Mouse (Mus musculus): Measurements from ENCODE around the gene Fbxw27.
A peak's percentile ranks its signal among the peaks of the same experiment; 100 is the strongest.
"Not testable (repeated sequence)": the region's sequence is repeated elsewhere in the genome, so short reads cannot be mapped to it uniquely, and the experiment has no call there.

Fbxw27 gene

DNA sequence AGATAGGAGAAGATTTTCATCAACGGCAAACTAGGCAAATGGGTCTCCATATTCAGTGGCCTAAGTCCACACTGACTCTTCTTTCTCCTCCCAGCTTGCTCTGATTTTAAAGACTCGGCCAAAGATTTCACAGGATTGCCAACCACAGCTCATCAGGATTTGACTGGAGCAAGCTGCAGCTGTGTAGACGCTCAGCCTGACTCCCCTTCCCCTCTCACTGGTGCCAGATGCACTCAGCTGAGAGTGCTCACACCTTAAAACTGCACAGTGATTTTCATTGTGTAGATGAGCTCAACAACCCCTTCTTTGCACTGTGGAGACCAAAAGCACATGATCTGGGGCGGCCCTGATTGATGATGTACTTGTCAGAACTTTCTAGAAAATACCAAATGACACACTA, at the start of gene Fbxw27:
Gene Fbxw27, minus strand, starts transcription at position 101 of the 400 bp plus-strand sequence.
- DNase-seq, result not testable (repeated sequence)

DNA sequence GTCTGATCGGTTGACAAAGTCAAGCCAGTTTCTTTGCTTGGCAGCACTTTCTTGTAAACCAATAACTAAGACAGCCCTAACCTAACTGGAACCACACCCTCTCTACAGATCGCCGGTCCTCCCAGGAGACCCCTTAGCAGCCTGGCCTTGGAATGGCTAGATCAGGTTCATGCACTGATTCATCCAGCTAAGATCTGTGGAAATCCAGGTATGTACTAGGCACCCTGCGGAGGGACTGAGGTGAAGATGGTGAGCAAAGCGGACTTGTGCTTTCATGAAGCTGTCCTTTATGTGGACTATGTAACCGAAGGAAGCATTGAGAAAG, 42.6 kb upstream of the Fbxw27 start:
- DNase-seq, result no peak

DNA sequence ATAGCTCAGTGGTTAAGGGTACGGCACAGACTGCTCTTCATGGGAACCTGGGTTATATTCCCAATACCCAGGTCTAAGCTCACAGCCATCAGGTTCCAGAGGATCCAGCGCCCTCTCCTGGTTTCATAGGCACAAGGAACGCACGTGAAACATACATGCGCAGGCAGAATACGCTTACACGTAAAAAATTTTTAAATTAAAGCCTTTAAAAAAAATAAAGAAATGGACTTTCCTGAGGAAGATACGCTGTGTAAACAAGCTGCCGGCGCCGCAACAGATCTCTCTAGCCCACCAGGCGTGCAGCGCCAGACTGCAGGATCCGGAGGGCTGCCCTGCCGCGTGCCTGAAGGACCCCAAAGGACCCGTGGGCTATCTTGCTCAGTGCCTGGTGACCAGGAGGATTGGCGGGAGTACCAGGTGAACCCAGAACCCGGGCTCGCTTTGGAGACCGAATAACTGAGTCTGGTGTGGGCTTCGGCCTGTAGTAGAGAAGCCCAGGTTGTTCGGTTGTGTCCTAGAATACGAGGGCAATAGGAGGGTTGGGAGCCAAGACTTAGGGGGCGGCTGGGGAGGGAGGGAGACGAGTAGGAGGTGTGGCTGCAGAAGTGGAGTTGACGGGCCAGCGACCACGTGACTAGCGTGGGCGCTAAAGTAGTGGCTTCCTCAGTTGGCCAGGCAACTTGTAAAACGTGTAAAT, 42.1 kb upstream of the Fbxw27 start, which contains the start of gene Nme6:
Gene Nme6, plus strand, starts transcription at position 359 of the 697 bp plus-strand sequence.
- DNase-seq, result peak; percentile 79

DNA sequence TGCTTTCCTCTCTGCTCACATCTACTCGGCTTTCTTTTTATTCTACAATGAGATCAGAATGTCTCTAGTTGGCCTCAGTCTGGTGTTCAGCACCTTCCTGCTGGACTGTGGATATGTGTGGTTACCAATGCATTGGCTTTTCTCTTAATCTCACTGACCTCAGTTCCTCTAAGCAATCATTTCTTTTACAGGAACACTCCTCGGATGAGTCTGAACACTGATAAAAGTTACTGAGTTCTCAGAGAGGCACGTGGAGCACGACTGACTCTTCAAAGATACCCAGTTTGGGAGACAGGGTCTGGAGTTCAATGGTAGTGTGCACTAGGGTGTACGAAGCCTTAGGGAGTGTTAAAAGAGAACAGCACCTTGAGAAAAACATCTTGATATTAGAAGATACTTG, 35.7 kb upstream of the Fbxw27 start:
- DNase-seq, result no peak

DNA sequence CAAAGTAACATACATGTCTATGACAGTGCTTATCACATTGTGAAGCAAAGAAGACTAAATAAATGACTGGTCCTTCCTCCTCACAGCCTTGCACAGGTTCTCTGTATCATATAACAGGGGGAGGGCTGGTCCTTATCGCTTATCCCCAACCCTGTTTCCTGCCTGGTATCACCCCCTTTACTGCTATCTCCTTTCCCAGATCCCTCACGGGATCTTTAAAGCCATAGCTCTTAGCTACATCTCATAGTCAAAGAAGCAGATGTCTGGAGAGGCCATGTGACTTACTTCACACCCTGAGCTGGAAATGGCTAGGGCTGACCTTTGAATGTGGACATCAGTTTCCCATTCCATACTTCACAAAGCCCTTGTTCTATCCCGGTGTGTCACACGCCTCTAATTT, 35.3 kb upstream of the Fbxw27 start:
- no peak for DNase-seq

DNA sequence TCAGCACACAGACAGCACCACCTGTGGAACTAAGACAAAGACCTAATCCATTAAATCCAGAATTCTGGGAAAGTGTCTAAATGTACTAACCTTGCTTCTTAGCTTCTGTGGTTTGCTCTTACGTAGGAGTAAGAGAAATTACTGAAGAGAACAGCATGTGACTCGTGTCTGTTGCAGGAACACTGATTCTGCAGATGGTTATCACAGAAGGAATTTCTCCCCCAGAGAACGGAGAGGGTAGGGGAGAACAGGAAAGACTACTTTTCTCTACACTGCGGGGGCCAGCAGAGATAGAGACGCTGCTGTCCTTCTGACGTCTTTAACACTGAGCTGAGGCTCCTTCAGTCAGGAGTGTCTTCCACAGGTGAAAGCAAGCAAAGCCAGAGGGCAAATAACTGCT, 25.9 kb upstream of the Fbxw27 start:
- DNase-seq, result peak; percentile 49

DNA sequence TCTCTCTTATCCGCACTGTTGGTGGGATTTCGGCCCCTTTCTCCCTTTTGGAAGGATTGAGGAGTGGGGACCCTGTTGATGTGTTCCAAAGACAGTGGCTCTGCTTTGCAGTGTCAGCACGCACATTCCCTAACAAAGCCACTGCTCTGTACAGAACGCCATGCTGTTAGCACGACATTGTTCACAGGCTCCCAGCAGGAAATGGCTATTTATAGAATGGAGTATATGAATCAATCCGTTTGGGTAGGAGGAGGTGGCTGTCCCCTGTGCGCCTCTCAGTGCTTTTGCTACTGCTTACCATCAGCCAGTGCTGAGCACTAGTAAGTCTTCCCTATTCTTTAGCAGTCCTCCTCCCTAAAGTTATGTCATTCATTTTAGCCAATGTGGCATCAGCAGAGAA, 23.0 kb upstream of the Fbxw27 start:
- DNase-seq, result peak; percentile 5

DNA sequence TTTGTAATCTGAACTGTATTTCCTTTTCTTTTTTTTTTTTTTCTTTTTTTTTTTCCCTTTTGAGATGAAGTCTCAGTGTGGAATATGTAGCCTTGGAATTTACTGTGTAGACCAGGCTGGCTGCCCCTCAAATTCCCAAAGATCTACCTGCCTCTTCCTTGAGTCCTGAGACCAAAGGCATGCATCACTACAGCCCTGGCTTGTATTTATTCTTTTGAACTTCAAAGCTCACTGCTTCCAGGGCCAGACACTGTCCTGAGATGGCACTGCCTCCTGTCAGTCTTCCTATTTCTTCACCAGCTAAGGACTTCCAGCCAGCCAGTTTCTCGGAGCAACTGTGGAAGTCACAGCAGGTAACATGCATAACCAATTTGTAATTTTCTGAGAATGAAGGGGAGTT, 21.5 kb upstream of the Fbxw27 start, which contains the start of gene Spink8:
Gene Spink8, plus strand, starts transcription at position 301 of the 400 bp plus-strand sequence.
- no peak for DNase-seq

DNA sequence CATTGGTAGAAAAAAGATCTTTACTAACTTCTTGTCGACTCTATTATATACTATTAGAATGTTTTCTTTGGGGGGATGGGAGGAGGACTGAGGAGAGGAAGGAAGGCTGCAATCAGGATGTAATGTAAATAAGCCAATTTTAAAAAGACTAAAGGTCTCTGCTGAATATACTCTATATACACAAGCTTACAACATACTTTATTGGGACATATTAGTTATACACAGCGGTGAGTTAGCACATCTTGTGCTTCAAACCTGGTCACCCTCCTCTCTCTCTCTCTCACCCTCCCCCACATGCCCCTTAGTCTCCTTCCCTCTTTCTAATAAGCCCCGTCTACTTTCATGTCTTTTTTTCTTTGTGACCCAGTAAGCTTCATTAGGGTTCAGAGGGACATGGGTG, 17.4 kb upstream of the Fbxw27 start:
- DNase-seq, result no peak

DNA sequence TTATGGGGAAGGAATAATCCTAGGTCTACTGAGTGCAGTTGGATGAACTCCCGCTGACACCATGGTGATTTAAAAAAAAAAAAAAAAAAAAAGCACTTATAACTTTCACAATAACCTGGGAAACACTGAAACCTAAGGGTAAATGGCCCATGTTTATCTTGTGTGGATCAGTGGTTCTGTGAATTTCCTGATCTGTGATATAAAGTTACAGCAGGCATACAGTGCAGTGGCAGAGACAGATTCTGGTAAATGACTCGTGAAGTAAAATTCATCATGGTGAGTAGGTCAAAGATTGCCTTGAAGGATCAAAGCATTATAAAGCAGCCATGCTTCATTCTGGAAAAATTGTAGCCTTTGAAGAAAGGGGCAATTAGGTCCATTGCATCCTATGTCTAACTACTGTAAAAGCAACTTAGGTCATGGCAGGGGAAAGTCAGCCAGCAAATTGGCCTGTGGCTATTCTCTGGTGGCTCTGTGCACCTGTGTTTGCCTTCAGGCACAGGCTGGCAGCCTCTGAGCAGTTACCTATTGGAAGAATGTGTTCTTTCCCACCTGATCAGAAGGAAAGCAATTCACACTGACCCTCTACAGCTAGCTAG, 16.3 kb upstream of the Fbxw27 start:
- DNase-seq, result no peak

DNA sequence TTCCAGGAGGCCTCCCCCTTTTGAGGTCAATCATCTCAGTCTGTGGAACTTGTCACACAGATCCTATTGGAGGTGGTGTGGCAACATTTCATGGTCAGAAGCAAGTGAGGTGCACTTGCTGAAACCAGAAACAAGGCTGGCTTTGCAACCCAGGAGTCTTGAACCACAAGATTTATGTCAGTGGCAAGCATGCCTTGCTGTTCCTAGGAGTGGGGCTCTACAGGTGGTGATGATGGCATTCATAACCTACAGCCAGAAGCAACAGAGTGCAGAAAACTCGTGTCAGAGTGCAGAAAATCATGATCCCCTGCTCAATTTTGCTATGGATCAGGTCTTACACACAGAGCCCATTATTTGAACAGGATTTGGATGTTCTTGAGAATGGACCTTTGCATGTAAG, 15.8 kb upstream of the Fbxw27 start:
- no peak for DNase-seq

DNA sequence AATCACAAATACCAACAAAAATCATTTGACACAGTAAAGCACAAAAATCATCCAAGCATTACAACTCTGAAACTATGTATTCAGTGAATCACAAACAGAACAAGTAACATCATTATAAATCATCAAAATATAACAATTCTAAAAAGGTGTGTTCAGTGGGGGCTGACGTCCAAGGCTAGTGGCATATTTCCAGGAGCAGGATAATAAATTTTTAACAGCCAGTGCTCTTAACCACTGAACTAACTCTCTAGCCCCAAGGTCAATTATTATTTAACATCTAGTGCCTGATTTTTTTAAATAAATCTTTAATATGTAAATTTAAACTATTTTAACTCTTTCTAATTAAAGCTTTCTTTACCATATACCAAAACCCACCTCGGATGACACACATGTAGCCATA, 15.1 kb upstream of the Fbxw27 start:
- DNase-seq, result not testable (repeated sequence)

DNA sequence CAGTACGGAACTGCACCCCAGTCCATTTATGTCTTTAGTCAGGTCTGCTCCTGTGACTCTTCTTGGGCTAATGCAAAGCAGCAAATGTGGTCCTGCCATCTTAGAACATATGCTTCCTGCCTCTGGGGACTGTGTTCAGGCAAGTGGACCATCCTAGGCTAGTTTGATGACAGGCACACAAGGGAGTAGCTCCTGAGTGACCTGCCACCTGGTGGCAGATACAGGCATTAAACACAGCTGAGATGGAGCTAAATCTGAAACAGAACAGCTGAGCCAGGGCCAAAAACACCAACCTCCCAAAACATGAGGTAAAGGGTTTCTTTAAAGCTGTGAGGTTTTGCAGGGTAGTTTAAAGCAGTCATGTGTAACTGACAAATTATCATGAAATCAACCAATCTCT, 7.6 kb upstream of the Fbxw27 start:
- no peak for DNase-seq

DNA sequence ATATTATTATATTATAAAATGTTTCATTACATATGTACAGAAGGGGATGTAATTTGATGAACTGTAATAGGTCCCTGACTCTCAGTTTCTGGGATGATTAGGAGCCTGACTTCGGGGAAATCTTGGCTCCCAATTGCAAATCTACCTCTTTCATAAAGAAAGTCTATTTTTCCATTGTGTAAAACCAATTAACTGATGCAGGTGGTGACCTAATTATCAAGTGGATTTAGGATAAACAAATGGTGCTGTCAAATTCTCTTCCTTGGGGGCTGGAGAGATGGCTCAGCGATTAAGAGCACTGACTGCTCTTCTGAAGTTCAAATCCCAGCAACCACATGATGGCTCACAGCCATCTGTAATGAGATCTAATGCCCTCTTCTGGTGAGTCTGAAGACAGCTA, 5.3 kb upstream of the Fbxw27 start:
- no peak for DNase-seq

DNA sequence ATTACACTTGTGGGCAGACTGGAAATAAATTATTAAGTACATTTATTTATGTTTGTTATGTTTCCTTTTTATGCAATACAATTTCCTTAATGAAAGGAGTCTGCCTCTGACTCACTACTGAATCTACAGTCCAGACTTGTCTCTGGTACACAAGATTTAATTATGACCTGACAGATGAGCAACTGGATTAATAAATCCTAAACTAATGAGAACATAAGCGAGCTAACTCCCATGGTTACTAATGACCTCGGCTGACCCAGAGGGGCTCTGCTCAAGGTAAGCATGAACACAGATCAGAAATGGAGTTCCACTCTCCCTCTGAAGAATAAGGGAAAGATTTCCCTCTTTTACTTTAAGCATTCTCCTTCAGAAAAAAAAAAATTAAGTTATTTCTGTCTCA, 4.8 kb upstream of the Fbxw27 start:
- no peak for DNase-seq

DNA sequence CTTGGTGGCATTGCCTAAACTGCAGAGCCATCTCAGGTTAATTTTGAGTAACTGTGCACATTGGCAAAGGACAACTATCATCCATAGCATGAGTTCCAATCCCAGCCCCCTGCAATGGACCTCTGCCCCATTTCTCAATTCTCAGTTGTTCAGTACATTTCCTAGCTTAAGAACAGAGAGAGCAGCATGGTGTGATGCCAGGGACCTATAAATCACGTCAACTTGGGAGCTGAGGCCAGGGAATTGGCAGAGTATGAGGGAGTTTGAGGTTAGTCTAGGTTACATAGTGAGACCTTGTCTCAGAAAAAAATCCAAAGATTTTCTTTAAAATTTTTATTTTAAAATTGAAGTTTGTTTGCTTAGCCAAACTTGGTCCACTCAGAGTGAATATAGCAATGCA, 23.6 kb downstream of the Fbxw27 start:
- not testable (repeated sequence) for DNase-seq

DNA sequence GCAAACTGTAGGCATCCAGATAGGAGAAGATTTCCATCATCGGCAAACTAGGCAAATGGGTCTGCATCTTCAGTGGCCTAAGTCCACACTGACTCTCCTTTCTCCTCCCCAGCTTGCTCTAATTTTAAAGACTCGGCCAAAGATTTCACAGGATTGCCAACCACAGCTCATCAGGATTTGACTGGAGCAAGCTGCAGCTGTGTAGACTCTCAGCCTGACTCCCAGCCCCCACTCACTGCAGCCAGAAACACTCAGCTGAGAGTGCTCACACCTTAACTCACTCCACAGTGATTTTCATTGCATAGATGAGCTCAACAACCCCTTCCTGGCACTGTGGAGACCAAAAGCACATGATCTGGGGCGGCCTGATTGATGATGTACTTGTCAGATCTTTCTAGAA, 44.5 kb downstream of the Fbxw27 start, which contains the start of gene Fbxw26:
Gene Fbxw26, minus strand, starts transcription at position 101 of the 400 bp plus-strand sequence.
- DNase-seq, result not testable (repeated sequence)
